Mouse (Mus musculus): ENCODE results near the gene Shank3.

Shank3 gene

GRCm38 (mm10) chr15:89525464-89525863 is 26.0 kb downstream of the Shank3 start:
- no peak for DNase-seq (ENCODE audit: low spot score)

GRCm38 (mm10) chr15:89525896-89526295 is 26.5 kb downstream of the Shank3 start:
- no peak for DNase-seq (ENCODE audit: low spot score)

GRCm38 (mm10) chr15:89526776-89527325 is 27.4 kb downstream of the Shank3 start:
- no peak for DNase-seq (ENCODE audit: low spot score)

- DNase-seq (ENCODE audit: low spot score), result no peak
Observed at GRCm38 (mm10) chr15:89527466-89527865, 28.0 kb downstream of the Shank3 start.

GRCm38 (mm10) chr15:89528201-89528850 is 28.9 kb downstream of the Shank3 start:
- no peak for DNase-seq (ENCODE audit: low spot score)

- DNase-seq (ENCODE audit: low spot score), result no peak
Observed at GRCm38 (mm10) chr15:89528923-89529322, 29.5 kb downstream of the Shank3 start.

- DNase-seq (ENCODE audit: low spot score), result peak; percentile 59
Observed at GRCm38 (mm10) chr15:89530336-89530735, 30.9 kb downstream of the Shank3 start.

- no peak for DNase-seq (ENCODE audit: low spot score)
Observed at GRCm38 (mm10) chr15:89531399-89531798, 32.0 kb downstream of the Shank3 start.

- DNase-seq (ENCODE audit: low spot score), result no peak
Observed at GRCm38 (mm10) chr15:89532026-89532923, 32.9 kb downstream of the Shank3 start.

- DNase-seq (ENCODE audit: low spot score), result no peak
Observed at GRCm38 (mm10) chr15:89532924-89533842, 33.8 kb downstream of the Shank3 start.

- no peak for DNase-seq (ENCODE audit: low spot score)
Observed at GRCm38 (mm10) chr15:89533843-89534207, 34.4 kb downstream of the Shank3 start.

GRCm38 (mm10) chr15:89544171-89544570 is 44.7 kb downstream of the Shank3 start:
- DNase-seq (ENCODE audit: low spot score), result no peak

- no peak for DNase-seq (ENCODE audit: low spot score)
Observed at GRCm38 (mm10) chr15:89547321-89547720, 47.9 kb downstream of the Shank3 start.

- DNase-seq (ENCODE audit: low spot score), result no peak
Observed at GRCm38 (mm10) chr15:89547824-89548601, 48.6 kb downstream of the Shank3 start.

- no peak for DNase-seq (ENCODE audit: low spot score)
Observed at GRCm38 (mm10) chr15:89548837-89549236, 49.4 kb downstream of the Shank3 start.

- DNase-seq (ENCODE audit: low spot score), result no peak
Observed at GRCm38 (mm10) chr15:89550506-89550905, 51.1 kb downstream of the Shank3 start.

GRCm38 (mm10) chr15:89551733-89552132 is 52.3 kb downstream of the Shank3 start:
- no peak for DNase-seq (ENCODE audit: low spot score)

- no peak for DNase-seq (ENCODE audit: low spot score)
Observed at GRCm38 (mm10) chr15:89555591-89555990, 56.2 kb downstream of the Shank3 start.

- no peak for DNase-seq (ENCODE audit: low spot score)
Observed at GRCm38 (mm10) chr15:89556401-89557178, 57.2 kb downstream of the Shank3 start.

Data from c-Kit-positive CD71-positive TER-119-positive erythroid progenitor cells, embryonic 14.5 days (primary cell).